In genomic region chr10:58905253-58905652, GRCm38 (mm10) we compare ENCODE assay signal across 19 mouse cellular contexts.
DNase-seq lines count a peak whose midpoint lies in the region; ATAC-seq and TF ChIP-seq lines count a peak whose summit lies in the region.
"Had no signal": no experiment of that assay in that cellular context is flagged by ENCODE, and none has a peak within 500 bp of the region (broad histone marks: within the 10 kb centered on the region; RNA-seq: fewer than 3 reads in every experiment).

No protein-coding gene starts in this region.

- DNase-seq in hindbrain, postnatal 0 days (ENCODE audit: low spot score), result peak; percentile 55
- DNase-seq in lung, postnatal 36 days, result peak; percentile 15
- DNase-seq in lung, postnatal 14 days, result no peak
- peak; percentile 54 for DNase-seq in brain, adult 2 months (ENCODE audit: low read depth, low spot score)
- no peak for DNase-seq in spleen, postnatal 10 days (ENCODE audit: low spot score in 2 of 2)
- DNase-seq in thymus, postnatal 14 days, result no peak
- DNase-seq: adrenal gland, adult 2 months; gastrocnemius, postnatal 25 days; kidney, adult 2 months; liver; right cerebral cortex, adult 18-20 months had no signal

- H3K9me3 ChIP-seq in hindbrain, postnatal 0 days (ENCODE audit: low read length), result no peaks in the 10 kb centered on the region
- H3K9me3 ChIP-seq in hindbrain, embryonic 12.5 days (replicated peaks), result no peaks in the 10 kb centered on the region
- H3K9me3 ChIP-seq: embryonic facial prominence, embryonic 15.5 days; forebrain, embryonic 12.5 days; heart, embryonic 13.5 days; hindbrain, embryonic 13.5 days; midbrain, embryonic 13.5 days; neural tube, embryonic 13.5 days had no signal

- no peak overlapping the region for H3K4me2 ChIP-seq in hindbrain, postnatal 0 days (ENCODE audit: low read depth, low read length)
- no peak overlapping the region for H3K4me2 ChIP-seq in hindbrain, embryonic 12.5 days (replicated peaks)
- H3K4me2 ChIP-seq: embryonic facial prominence, embryonic 15.5 days; forebrain, embryonic 12.5 days; heart, embryonic 13.5 days; hindbrain, embryonic 13.5 days; midbrain, embryonic 13.5 days; neural tube, embryonic 13.5 days had no signal

- H3K27me3 ChIP-seq in hindbrain, postnatal 0 days (ENCODE audit: insufficient read depth, low read length), result no peaks in the 10 kb centered on the region
- H3K27me3 ChIP-seq in hindbrain, embryonic 12.5 days, result no peaks in the 10 kb centered on the region
- H3K27me3 ChIP-seq: embryonic facial prominence, embryonic 15.5 days; forebrain, embryonic 12.5 days; hindbrain, embryonic 13.5 days; midbrain, embryonic 13.5 days; neural tube, embryonic 13.5 days had no signal

- WGBS in hindbrain, postnatal 0 days, result 32% methylated on average over 6 of the region's 6 CpGs
- WGBS in hindbrain, embryonic 12.5 days, result 40% methylated on average over 6 of the region's 6 CpGs

- H3K27ac ChIP-seq in hindbrain, postnatal 0 days, result no peak overlapping the region
- H3K27ac ChIP-seq in hindbrain, embryonic 12.5 days, result no peak overlapping the region
- H3K27ac ChIP-seq: embryonic facial prominence, embryonic 15.5 days; forebrain, embryonic 12.5 days; heart, embryonic 13.5 days; hindbrain, embryonic 13.5 days; midbrain, embryonic 13.5 days; neural tube, embryonic 13.5 days had no signal

- H3K4me3 ChIP-seq in hindbrain, postnatal 0 days (ENCODE audit: low read length), result no peak overlapping the region
- H3K4me3 ChIP-seq in hindbrain, embryonic 12.5 days, result no peak overlapping the region
- H3K4me3 ChIP-seq: embryonic facial prominence, embryonic 15.5 days; forebrain, embryonic 12.5 days; heart, embryonic 13.5 days; hindbrain, embryonic 13.5 days; midbrain, embryonic 13.5 days; neural tube, embryonic 13.5 days had no signal

- ATAC-seq in hindbrain, postnatal 0 days, result no peak
- no peak for ATAC-seq in hindbrain, embryonic 12.5 days (ENCODE audit: low FRiP score)
- ATAC-seq: midbrain, embryonic 13.5 days; Patski had no signal

- no peak overlapping the region for H3K9ac ChIP-seq in hindbrain, postnatal 0 days (replicated peaks; ENCODE audit: low read length)
- no peak overlapping the region for H3K9ac ChIP-seq in hindbrain, embryonic 12.5 days
- H3K9ac ChIP-seq: embryonic facial prominence, embryonic 15.5 days; forebrain, embryonic 12.5 days; heart, embryonic 13.5 days; hindbrain, embryonic 13.5 days; midbrain, embryonic 13.5 days; neural tube, embryonic 13.5 days had no signal

- TF ChIP-seq CTCF in hindbrain, postnatal 0 days (IDR thresholded peaks at IDR 0.05; ENCODE audit: low read depth), result 0 out of 2 replicates have a peak, but pooled peaks have one; percentile 27

- H3K4me1 ChIP-seq in hindbrain, postnatal 0 days (ENCODE audit: insufficient read depth, low read length), result no peaks in the 10 kb centered on the region
- H3K4me1 ChIP-seq in hindbrain, embryonic 12.5 days, result peaks cover 6% of the 10 kb centered on the region; the same call in 1 of the 2 replicates
- H3K4me1 ChIP-seq: embryonic facial prominence, embryonic 15.5 days; heart, embryonic 13.5 days had no signal

- no peaks in the 10 kb centered on the region for H3K36me3 ChIP-seq in hindbrain, postnatal 0 days (ENCODE audit: insufficient read depth, low read length)
- no peaks in the 10 kb centered on the region for H3K36me3 ChIP-seq in hindbrain, embryonic 12.5 days
- H3K36me3 ChIP-seq: embryonic facial prominence, embryonic 15.5 days; forebrain, embryonic 12.5 days; heart, embryonic 13.5 days; hindbrain, embryonic 13.5 days; midbrain, embryonic 13.5 days; neural tube, embryonic 13.5 days had no signal

Comparison
In these comparisons a context has a peak if more than half of its experiments do, and no peak if none do; other contexts are left out.
1. DNase-seq: peak in hindbrain, postnatal 0 days (single experiment), lung, postnatal 36 days (single experiment) and brain, adult 2 months (single experiment); none in lung, postnatal 14 days (single experiment), spleen, postnatal 10 days (0 of 2) and thymus, postnatal 14 days (single experiment).